Comparison of ENCODE assay signal across 8 mouse cellular contexts in the genomic region with DNA sequence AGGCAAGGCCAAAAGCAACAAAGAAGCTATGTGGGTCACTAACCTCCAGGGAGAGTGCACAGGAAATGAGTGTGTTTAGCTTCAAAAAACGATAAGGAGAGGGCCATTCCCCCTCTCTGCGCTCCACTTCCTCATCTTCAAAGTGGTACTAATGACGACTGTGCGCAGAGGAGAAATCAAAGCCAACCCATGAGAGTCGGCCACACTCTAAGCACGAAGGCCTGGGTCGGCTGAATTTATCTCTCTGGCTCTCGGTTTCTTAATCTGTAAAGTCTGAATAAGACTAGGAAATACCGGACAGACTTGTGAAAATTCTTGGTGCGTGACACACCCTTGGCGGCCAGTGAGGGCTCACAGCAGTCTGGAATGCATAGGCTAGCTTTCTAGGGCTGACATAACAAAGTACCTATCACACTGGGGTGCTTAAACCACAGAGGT.
DNase-seq lines count a peak whose midpoint lies in the region; ATAC-seq and TF ChIP-seq lines count a peak whose summit lies in the region.

No protein-coding gene starts in this region.

- 30% methylated on average over 11 of the region's 11 CpGs for WGBS in intestine, embryonic 14.5 days
- 31% methylated on average over 11 of the region's 11 CpGs for WGBS in intestine, postnatal 0 days
- WGBS in heart, adult 2 months: 25% methylated on average over 11 of the region's 11 CpGs
- 3% methylated on average over 11 of the region's 11 CpGs for WGBS in kidney, postnatal 0 days

- H3K27ac ChIP-seq in intestine, embryonic 14.5 days (ENCODE audit: low read depth): 0 out of 2 replicates have a peak overlapping the region, but pooled peaks have one; percentile 5
- no peak overlapping the region for H3K27ac ChIP-seq in intestine, postnatal 0 days (ENCODE audit: low read depth, low read length)
- peak overlapping the region; percentile 79 for H3K27ac ChIP-seq in heart, adult 2 months
- peak overlapping the region; percentile 47; the same call in 1 of the 2 replicates for H3K27ac ChIP-seq in kidney, postnatal 0 days

- no peak overlapping the region for H3K9ac ChIP-seq in intestine, embryonic 14.5 days (ENCODE audit: low read length)
- H3K9ac ChIP-seq in intestine, postnatal 0 days (ENCODE audit: low read depth, low read length): no peak overlapping the region
- H3K9ac ChIP-seq in heart, adult 2 months (ENCODE audit: low read depth, low read length): no peak overlapping the region
- H3K9ac ChIP-seq in kidney, postnatal 0 days (ENCODE audit: low read depth, low read length): no peak overlapping the region; the same call in 1 of the 2 replicates

- H3K4me2 ChIP-seq in intestine, embryonic 14.5 days (ENCODE audit: low read length): no peak overlapping the region
- no peak overlapping the region for H3K4me2 ChIP-seq in intestine, postnatal 0 days (replicated peaks; ENCODE audit: low read depth)
- 0 out of 2 replicates have a peak overlapping the region, but pooled peaks have one; percentile 3 for H3K4me2 ChIP-seq in kidney, postnatal 0 days (ENCODE audit: low read length)

- TF ChIP-seq POLR2A in heart, adult 2 months (IDR thresholded peaks at IDR 0.05; ENCODE audit: insufficient read depth, low read depth, low read length): no peak

- no peak; the same call in 1 of the 2 replicates for ATAC-seq in intestine, embryonic 14.5 days (replicated peaks; ENCODE audit: low FRiP score, low TSS enrichment, low read depth)
- ATAC-seq in intestine, postnatal 0 days: no peak
- peak; percentile 74 for ATAC-seq in kidney, postnatal 0 days (replicated peaks; ENCODE audit: low FRiP score, low read depth)
- ATAC-seq in cerebellum, adult (ENCODE audit: insufficient number of reproducible peaks, low FRiP score, low TSS enrichment): no peak

- no peaks in the 10 kb centered on the region for H3K79me2 ChIP-seq in heart, adult 2 months (replicated peaks; ENCODE audit: control insufficient read depth, insufficient read depth, low read length)

- H3K9me3 ChIP-seq in intestine, embryonic 14.5 days (ENCODE audit: control insufficient read depth, low read length): 0 out of 2 replicates have a peak, but pooled peaks cover 5% of the 10 kb centered on the region
- no peaks in the 10 kb centered on the region for H3K9me3 ChIP-seq in intestine, postnatal 0 days (ENCODE audit: control insufficient read depth)
- H3K9me3 ChIP-seq in kidney, postnatal 0 days (replicated peaks; ENCODE audit: low read length): no peaks in the 10 kb centered on the region

- H3K27me3 ChIP-seq in intestine, embryonic 14.5 days (replicated peaks; ENCODE audit: control insufficient read depth, insufficient read depth, low read length): no peaks in the 10 kb centered on the region
- no peaks in the 10 kb centered on the region for H3K27me3 ChIP-seq in intestine, postnatal 0 days (replicated peaks; ENCODE audit: control insufficient read depth, insufficient read depth, low read length)
- H3K27me3 ChIP-seq in heart, adult 2 months (ENCODE audit: control insufficient read depth, insufficient read depth, low read length): no peaks in the 10 kb centered on the region
- H3K27me3 ChIP-seq in kidney, postnatal 0 days (ENCODE audit: insufficient read depth, low read length): no peaks in the 10 kb centered on the region

- H3K36me3 ChIP-seq in intestine, embryonic 14.5 days (ENCODE audit: control insufficient read depth, insufficient read depth, low read length): no peaks in the 10 kb centered on the region
- H3K36me3 ChIP-seq in intestine, postnatal 0 days (ENCODE audit: control insufficient read depth, insufficient read depth): no peaks in the 10 kb centered on the region
- H3K36me3 ChIP-seq in heart, adult 2 months (ENCODE audit: control insufficient read depth, insufficient read depth, low read length): no peaks in the 10 kb centered on the region; the same call in none of the 2 replicates
- no peaks in the 10 kb centered on the region for H3K36me3 ChIP-seq in kidney, postnatal 0 days (ENCODE audit: insufficient read depth, low read length)

- 0 out of 2 replicates have a peak, but pooled peaks have one; percentile 32 for TF ChIP-seq EP300 in heart, adult 2 months (IDR thresholded peaks at IDR 0.05; ENCODE audit: insufficient read depth, low read depth, low read length)

- TF ChIP-seq CTCF in intestine, postnatal 0 days (IDR thresholded peaks at IDR 0.05; ENCODE audit: low read depth): no peak
- peak; percentile 19; the same call in 1 of the 2 replicates for TF ChIP-seq CTCF in heart, adult 2 months (IDR thresholded peaks at IDR 0.05)
- TF ChIP-seq CTCF in kidney, postnatal 0 days (IDR thresholded peaks at IDR 0.05; ENCODE audit: low read depth): no peak

- intact Hi-C loops in heart, adult 2 months (cut with DNase I): loop anchor here (2.0 to 5.0 kb wide), 2 partner anchors 29 to 79 kb away; no protein-coding TSS in a partner anchor

- DNase-seq in intestine, embryonic 14.5 days (ENCODE audit: low spot score): no peak
- DNase-seq in heart, adult 2 months: peak; percentile 53 to 70
- peak; percentile 91 for DNase-seq in kidney, postnatal 0 days (ENCODE audit: low spot score)
- peak; percentile 49 to 69 for DNase-seq in lung, postnatal 4 days
- no peak for DNase-seq in frontal cortex, postnatal 25 days (ENCODE audit: low spot score in 2 of 2)
- DNase-seq in ovary, postnatal 10 days (ENCODE audit: low spot score): no peak

- peaks cover 7% of the 10 kb centered on the region; the same call in 1 of the 2 replicates for H3K4me1 ChIP-seq in intestine, embryonic 14.5 days (replicated peaks; ENCODE audit: control insufficient read depth, insufficient read depth, low read length)
- no peaks in the 10 kb centered on the region; the same call in 1 of the 2 replicates for H3K4me1 ChIP-seq in intestine, postnatal 0 days (replicated peaks; ENCODE audit: control insufficient read depth, insufficient read depth, low read length)
- H3K4me1 ChIP-seq in heart, adult 2 months (ENCODE audit: control insufficient read depth, insufficient read depth, low read length): peaks cover 10% of the 10 kb centered on the region
- peaks cover 14% of the 10 kb centered on the region; the same call in 1 of the 2 replicates for H3K4me1 ChIP-seq in kidney, postnatal 0 days (replicated peaks; ENCODE audit: insufficient read depth, low read length)

- H3K4me3 ChIP-seq in intestine, embryonic 14.5 days (ENCODE audit: low read depth, low read length): no peak overlapping the region
- H3K4me3 ChIP-seq in intestine, postnatal 0 days (ENCODE audit: low read depth, low read length): no peak overlapping the region
- no peak overlapping the region for H3K4me3 ChIP-seq in heart, adult 2 months
- H3K4me3 ChIP-seq in kidney, postnatal 0 days (replicated peaks; ENCODE audit: low read depth, low read length): no peak overlapping the region

Comparison
In these comparisons a context has a peak if more than half of its experiments do, and no peak if none do; other contexts are left out.
1. DNase-seq: peak in heart, adult 2 months (2 of 2), kidney, postnatal 0 days (single experiment) and lung, postnatal 4 days (2 of 2); none in intestine, embryonic 14.5 days (single experiment), frontal cortex, postnatal 25 days (0 of 2) and ovary, postnatal 10 days (single experiment).